Mouse (Mus musculus) thymus, adult 2 months (tissue): Measurements from ENCODE around the gene Fbxl12.

ENCODE experiments used
- CTCF ChIP-seq: fragments of 200-500 bp; IDR thresholded peaks from 2 replicates; pipeline ENCODE4 v1.5.1; 2012; ENCODE audit warnings: mild to moderate bottlenecking, control low read depth, low read length, moderate library complexity, borderline replicate concordance; ENCODE audit not compliant: control insufficient read depth, poor library complexity, insufficient read depth; ENCODE audit errors: extremely low read depth
- POLR2A ChIP-seq: fragments of 200-500 bp; IDR thresholded peaks from 2 replicates; pipeline ENCODE4 v1.6.1; 2012; ENCODE audit warnings: mild to moderate bottlenecking, low read length, control low read depth, moderate library complexity; ENCODE audit not compliant: control insufficient read depth, poor library complexity, insufficient read depth; ENCODE audit errors: extremely low read depth

DNA sequence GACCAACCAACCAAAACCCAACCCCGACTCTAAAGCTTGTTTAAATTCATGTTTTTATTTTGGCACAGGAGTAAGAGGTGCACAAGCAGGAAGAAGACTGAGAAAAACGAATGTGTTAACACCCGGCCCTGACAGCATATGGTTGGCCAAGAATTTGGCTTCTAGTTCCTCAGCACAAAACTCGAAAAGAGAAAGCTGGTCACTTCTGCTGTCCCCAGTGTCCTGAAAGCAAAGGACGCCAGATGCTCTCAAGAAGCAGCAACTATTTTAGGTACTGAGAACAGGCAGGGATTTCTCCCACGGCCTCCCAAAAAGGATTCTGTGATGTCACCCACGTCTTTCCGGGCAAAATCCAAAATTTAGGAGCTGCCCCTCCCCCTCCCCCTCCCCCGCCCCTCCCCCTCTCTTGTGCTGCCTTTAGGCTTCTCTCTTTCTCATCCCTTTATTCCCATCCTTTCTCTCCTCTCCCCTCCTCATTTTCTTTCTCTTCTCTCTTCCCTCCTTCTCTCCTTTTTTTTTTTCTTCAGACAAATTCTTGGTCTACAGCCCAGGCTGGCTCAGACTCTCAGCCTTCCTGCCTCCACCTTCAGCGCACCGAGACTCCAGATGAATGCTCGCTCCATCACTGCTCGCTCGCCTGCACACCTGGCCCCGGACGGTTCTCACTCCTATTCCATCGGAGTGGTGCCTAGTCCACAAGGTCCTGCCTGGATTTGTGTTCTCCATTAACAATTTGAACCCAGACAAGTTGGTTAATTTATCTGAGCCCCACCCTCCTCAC lies 40.7 kb upstream of the Fbxl12 start:
- TF ChIP-seq CTCF (no peak), POLR2A (no peak)
